Mouse (Mus musculus) C2C12 (cell line): Measurements from ENCODE around the gene Mtfr1l.

Experiments used
- CTCF ChIP-seq: IDR thresholded peaks from one replicate; pipeline ENCODE4 v1.5.1; 2011; ENCODE audit not compliant: control insufficient read depth, insufficient read depth, insufficient read length
- MYOD1 ChIP-seq: IDR thresholded peaks from one replicate; pipeline ENCODE4 v1.6.1; 2011; ENCODE audit warnings: low read depth; ENCODE audit not compliant: control insufficient read depth, insufficient read length

- TF ChIP-seq MYOD1, result no peak
- no peak for TF ChIP-seq CTCF
Measured at GRCm38 (mm10) chr4:134495546-134495923, 39.7 kb downstream of the Mtfr1l start.
